Mouse (Mus musculus): ENCODE data around the gene Atp10a.

The Atp10a gene

DNA sequence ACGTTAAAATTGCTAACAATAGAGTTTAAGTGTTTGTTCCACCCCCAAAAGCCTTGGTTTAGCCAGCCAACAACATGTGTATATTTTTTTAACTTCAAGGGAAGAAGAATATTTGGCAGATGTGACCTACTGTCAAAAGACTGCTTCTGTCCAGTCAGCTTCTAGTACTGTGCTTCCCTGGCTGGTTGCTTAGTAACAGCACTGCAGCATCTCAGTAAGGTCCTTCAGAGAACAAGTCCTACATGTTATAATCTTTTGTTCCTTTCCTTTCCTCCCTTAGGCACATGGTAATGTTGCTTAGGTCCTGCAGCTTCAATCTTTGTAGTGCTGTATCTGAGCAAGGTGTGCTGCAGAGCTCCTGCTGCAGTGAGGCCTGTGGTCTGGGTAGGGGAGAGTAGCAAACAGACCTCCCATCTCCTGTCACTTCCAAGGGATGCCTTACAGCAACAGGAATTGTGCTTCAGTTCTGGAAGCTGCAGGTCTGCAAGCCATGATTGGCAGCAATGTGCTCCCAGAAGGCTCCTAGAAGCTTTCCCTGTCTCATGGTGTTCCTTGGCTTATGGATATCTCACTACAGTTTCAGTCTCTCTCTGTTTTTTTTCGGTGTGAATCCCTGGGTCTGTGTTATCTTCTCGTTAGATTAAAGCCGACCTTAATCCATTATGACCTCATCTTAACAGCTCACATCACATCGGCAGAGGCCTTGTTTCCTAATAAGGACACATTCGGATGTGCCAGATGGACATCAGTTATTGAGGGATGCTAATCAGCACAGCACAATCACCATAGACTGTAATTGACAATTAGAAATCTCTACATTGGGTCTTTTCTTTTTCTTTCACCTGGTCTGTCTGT is 34.3 kb downstream of the Atp10a start:
- no peak for DNase-seq (ENCODE audit: low spot score in 2 of 2)

DNA sequence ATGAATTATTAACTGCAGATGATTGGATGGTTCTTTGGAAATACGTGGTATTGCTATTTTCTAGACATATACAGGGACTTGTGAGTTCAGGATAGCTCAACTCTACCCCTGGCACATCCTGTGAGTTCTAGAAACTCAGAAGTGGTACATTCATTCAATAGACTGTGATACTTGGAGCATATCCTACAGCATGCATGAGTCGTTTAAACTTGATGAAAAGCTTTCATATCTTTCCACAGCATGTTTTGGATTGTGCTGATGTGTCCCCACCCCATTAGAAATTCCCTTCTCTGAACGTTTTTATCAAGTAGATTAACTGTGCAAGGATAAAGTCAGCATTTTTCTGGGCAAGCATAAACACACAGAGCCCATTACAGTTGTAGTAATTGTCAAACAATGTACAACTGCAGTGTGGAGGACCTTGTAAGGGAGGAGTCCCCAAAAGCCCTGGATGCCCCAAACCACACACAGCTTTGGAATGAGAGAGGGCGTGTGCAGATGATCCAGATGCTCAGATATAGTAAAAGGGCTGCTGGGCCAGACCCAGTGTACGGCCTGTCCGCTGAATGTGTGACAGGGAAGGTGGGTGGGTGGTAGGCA is 35.1 kb downstream of the Atp10a start:
- DNase-seq (ENCODE audit: low spot score in 2 of 2): no peak

DNA sequence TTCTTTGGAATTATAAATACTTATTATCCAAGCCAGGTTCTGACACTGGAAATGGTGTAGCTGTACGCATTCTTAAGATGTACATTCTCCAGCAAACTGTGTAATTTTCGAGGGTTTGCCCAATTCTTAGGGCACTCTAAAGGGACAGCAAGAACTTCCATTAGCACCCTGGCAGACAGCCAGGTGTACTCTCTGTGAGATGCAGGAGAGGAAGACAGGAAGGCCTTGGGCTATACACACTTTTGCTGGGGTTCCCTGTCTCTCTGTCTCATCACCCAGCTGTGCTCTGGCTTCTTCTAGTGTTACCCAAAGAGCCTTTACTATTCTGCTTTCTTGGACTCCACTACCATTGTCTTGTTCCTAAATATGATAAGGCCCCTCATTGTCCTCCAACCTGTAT is 36.7 kb downstream of the Atp10a start:
- no peak for DNase-seq (ENCODE audit: low spot score in 2 of 2)

DNA sequence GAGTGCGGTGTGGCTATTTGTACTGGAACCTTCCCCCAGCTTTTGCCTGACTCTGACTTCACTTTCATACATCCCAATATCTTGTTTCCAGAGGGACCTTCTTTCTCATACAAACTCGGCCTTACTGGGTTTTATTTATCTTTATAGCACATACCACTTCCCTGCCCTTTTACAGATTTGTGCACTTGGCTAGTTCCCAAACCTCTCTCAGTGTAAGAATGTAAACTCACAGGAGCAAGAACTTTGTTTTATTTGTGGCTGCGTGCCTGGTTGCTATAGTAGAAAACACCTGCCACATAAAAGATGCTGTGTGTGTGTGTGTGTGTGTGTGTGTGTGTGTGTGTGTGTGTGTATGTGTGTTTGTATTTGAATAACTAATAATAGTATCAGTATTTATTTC is 37.4 kb downstream of the Atp10a start:
- no peak for DNase-seq (ENCODE audit: low spot score in 2 of 2)

DNA sequence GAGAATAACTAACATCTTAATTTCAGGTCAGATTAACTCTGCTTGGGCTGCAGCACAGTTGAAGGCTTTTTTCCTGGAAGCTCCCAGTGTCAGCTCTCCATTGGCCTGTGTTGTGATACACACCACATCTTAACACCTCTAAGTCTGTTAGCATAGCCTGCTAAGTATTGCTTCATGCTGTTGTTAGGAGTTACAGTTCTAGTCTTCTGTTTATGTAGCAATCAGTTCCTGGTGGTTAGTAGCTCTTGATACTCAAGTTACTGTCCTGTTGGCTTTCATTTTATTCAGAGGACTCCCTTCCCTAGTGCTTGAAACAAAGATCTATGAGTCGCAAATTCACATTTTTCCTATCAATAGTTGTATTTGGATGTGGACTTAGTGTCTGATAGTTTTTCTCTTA is 39.7 kb downstream of the Atp10a start:
- DNase-seq (ENCODE audit: low spot score in 2 of 2): no peak

DNA sequence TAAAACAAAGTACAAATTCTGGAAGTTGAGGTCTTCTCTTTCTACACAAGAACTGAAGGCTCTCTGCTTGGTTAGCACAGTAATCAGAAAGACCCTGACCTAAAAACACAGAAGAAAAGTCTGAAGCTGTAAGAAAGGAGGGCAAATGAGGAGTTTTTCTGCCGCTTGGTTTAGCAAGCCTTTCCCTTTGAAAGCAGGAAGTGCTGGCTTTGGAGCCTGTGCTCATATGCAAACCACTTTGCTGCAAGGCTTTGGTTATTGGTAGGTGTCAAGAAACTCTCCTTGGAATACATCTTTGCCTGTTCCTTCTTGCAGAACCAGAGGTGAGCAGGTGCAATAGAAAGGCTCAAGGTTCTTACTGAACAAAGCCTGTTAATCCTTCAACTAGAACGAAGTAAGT is 41.1 kb downstream of the Atp10a start:
- no peak for DNase-seq (ENCODE audit: low spot score in 2 of 2)

DNA sequence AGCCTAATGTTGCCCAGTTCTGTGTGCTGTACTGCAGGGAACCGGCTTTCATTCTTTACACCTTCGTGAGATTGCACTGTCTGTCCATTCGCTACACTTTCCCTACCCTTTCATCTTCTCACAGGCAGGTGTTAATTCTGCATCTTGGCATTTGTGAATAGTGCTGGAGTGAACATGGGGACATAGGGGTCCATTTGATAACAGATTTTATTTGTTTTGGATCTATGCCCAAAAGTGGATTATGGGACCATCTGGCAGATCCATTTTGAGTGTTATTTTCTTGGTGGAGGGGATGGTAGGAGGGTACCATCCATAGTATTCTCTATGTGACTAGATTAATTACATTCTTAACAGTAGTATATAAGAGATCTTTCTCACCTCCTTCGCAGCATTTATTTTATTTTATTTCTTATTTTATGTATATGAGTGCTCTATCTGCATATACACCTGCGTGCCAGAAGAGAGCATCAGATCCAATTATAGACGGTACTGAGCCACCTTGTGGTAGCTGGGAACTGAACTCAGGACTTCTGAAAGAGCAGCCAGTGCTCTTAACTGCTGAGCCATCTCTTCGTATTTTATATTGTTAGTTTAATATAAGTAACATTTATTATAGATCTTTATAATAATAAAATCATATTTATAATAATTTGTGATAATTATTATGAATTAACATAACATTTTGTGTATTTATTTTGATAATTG is 42.9 kb downstream of the Atp10a start:
- DNase-seq (ENCODE audit: low spot score in 2 of 2): no peak

DNA sequence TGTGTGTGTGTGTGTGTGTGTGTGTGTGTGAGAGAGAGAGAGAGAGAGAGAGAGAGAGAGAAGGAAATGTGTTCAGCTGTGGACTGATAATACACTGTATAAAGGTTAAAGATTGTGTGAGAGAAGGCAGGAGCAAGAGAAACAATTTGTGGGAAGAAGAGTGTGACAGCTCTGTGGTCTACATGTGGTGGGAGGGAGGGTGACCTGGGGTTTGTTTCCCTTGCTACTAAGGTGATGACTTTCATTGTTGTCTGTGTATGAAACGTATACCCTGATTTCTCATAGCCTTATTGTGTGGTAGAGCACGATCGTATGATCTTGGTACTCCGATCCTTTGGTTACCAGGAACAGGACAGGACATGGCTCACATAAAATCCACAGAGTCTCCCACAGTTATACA is 45.3 kb downstream of the Atp10a start:
- no peak for DNase-seq (ENCODE audit: low spot score in 2 of 2)

DNA sequence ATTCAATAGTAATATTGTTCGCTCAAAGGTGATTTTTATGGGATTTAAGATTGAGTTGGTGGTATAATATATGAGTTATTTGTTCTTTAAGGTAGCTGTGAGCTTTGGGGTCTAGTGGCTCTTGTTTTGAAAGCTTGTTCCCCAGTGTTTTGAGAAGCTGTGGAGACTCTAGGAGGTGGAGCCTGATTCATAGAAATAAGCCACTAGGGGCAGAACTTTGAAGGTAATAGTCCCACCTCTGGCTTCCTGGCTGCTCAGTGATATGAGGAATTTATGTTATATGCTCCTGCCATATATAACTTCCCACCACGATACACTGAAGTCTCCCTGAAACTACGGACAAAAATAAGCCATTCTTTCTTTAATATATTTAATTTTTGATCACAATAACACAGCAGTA is 49.2 kb downstream of the Atp10a start:
- DNase-seq (ENCODE audit: low spot score in 2 of 2): no peak

DNA sequence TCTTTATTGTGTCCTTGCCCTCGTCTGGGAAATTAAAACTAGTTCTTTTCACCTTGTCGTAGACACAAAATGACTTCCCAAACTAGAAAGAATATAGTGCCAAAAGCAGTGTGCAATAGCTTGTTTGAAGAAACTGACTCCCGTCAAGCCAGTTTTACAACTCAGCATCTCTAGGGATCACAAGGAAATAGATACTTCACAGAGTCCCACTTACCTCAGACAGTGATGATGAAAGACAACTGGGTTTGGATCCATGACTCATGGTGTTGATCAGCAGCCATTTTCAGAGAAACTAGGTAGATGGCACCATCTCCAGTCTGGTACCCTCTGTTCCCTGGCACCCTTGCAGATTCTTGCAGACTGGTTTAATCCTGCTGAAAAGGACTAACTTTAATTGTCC is 53.3 kb downstream of the Atp10a start:
- no peak for DNase-seq (ENCODE audit: low spot score in 2 of 2)

DNA sequence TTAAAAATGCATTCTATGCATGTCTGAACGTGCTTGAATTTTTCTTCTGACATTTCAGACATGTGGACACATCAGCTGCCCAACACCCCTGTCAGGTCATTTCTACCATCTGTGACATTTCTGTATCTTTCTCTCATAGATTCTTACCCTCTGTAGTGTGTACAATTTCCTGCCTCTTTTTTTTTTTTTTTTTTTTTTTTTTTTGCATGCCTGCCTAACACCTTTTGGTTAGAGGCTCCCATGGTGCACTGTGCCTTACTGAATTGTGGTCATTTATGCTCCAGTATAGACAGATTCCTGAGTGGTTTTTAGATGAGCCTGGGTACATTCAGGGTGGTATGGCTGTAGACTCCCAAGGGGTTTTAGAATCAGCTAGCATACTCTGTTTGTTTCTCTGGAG is 54.3 kb downstream of the Atp10a start:
- DNase-seq (ENCODE audit: low spot score in 2 of 2): no peak

DNA sequence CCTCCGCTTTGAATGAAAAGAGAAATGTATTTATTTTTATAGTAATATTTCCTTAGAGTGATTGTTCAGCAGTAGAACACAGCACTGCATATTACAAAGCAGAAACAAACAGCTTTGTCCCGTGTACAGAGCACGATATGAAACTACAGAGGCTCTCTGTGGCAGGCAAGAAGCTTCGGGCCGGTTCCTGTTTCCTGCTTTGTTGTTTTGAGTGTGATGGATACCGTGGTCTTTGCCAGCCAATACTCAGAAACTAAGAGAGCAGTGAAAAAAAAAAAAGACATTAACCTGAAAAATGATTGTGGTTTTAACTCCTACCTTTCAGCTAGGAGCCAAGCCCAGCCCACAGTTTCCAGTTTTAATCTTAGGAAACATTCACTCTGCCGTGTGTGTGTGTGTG is 55.8 kb downstream of the Atp10a start:
- peak in 1 of 2 experiments; percentile 16 for DNase-seq (ENCODE audit: low spot score in 2 of 2)

DNA sequence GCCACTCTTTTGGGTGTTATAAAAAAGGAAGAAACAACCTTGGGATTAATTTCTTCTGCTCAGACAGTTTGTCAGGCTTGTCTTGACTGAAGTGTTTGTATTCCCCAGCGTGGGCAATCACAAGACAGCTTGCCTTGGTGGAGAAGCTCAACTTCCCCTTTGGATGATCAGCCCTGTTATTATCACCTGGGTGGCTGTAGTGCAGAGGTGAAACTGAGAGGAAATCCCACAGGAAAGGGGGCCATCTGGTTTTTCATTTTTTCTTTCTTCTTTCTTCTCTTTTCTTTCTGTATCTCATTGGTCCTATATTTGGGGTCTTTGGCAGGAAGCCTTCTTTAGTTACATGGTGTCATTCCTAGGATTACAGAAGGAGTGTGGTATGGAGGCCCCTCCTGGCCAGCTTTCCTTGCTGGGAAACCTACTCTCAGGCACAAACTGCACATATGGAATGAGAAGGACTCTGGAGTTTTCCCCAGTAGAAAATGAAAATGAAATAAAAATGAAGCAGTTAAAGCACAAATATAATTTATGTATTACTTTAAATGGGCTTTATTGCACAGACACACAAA is 59.7 kb downstream of the Atp10a start:
- DNase-seq (ENCODE audit: low spot score in 2 of 2): no peak

DNA sequence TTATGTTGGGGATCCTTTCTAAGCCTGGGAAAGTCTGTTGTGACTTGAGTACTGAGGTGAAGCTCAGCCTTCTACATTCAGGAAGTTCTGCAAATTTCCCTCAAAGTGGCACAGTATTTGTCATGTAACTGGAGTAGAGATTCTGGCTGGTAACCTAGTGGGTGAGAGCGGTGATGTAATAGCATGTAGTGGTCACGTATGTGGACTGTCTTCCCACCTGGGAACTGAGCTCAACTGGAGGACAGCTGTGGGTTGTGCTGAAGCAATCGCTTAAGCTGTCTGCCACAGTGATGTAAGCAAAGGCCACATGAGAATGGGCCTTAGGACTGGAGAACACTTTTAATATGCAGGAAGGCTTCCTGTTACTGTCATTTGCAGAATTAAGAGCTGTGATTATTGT is 60.7 kb downstream of the Atp10a start:
- DNase-seq (ENCODE audit: low spot score in 2 of 2): no peak

DNA sequence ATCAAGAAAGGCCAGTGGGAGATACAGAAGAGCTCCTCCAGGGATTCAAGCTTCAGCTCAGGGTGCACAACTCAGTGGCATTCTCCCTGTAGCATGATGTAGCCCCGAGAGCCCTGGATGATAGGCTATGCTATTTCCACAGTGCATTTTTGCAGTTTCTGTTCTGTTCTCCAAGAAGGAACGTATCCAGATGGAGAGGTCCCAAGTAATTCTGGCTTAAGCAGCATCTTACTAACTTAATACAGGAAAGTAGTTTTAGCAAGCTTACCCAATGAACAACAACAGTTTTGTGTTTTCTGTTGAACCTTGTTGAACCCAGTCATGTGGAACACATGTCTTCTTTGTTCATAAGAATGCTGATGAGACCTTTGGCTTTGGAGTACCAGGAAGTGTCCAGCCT is 62.6 kb downstream of the Atp10a start:
- DNase-seq (ENCODE audit: low spot score in 2 of 2): no peak

DNA sequence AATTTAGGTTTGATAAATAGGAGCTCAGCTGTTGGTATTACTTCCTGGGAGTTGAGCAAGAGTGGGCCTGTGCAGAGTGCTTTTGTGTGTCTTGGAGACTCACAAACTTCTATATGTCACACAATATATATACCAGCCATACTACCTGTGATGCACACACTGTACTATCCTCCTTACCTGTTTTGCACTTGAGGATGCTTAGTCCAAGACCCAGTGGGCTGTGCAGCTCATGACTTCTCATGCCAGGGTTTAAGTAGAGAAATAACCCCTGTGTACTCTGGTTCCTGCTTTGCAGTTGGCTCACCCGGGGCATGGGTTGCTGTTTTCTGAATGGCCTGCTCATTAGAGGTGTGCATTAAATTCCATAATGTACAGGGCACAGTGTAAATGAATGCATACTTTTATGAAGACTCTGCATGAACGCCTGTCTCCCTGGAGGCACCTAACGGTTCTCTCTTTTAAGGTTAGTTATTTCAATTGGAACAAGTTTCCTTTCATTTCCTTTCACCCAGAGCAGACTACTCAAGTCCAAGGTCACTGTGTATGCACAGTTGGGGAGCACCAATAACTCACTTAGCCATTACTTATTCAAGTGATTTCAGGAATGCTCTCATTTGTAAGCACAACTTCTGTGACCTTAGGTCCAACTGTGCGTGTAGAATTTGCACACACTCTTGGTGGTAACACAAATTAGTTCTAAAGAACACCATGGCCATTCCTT is 63.4 kb downstream of the Atp10a start:
- no peak for DNase-seq (ENCODE audit: low spot score in 2 of 2)

DNA sequence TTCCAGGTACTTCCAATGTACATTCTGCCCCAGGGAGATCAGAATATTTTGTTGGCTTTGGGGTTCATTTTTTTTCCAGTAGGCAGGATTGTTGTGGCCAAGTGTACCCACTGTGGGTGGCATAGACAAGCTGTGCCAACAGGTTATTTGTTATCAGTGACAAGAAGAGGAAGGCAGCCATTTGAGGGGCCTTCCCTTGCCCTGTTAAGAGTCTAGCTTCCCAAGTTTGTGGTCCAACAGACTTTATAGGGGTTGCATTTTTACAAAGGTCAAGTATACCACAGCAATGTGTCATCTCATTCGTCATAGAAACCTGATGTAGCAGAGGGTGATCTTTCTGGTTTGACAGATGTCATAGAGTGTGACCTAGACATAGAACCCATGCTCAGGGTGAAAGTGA is 66.3 kb downstream of the Atp10a start:
- DNase-seq (ENCODE audit: low spot score in 2 of 2): no peak

DNA sequence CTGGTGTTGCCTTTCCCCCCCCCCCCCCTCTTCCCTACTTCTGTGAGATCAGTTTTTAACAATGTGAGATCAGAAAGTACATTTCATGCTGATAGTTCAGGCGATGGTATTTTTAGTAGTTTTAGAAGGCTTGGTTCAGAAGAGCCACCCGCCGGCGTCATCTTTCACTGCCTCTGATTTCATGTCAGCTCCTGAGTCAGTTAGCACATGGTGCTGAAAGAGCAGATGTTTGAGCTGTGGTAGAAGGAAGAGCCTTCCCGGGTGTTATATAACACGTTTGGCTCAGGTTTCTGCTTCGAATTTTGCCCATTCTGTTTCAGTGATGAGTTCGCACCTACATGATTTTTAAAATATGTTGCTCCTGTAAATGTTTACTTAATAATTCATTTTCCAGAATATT is 74.2 kb downstream of the Atp10a start:
- no peak for DNase-seq (ENCODE audit: low spot score in 2 of 2)

DNA sequence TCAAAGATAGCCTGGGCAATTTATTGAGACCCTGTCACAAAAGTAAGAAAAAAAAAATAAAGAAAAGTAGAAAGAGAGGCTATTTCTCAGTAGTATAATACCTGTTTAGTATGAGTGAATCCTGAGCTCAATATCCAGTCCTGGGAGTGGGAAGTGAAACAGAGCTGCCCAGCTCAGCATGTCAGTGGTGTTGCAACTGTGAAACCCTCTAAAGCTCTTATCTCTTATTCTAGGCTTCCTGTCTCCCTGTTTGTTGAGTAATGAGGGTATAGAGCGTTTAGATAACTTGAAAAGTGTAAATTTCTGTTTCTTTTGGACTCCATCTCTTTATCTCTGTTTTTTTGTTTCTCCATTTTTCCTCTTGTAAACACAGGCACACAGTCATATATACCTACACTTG is 74.9 kb downstream of the Atp10a start:
- DNase-seq (ENCODE audit: low spot score in 2 of 2): no peak

DNA sequence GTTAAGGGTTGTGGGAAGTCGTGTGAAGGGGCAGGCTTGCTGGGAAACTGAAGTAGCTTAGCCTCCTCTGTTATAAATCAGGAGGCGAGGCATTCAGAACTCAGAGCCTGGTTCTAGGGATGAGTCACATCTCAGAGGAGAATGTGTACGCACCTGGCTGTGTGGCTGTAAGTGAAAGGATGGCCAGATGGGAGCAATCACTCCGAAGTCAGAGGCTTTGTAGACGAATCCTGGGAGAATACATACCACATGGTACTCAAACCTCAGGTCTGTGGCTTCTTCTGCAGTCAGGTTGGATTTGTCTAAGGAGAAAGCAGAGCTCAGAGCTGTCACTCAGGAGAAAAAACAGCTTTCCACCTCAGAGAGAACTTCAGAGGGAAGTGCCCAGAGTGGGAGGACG is 76.4 kb downstream of the Atp10a start:
- no peak for DNase-seq (ENCODE audit: low spot score in 2 of 2)

DNA sequence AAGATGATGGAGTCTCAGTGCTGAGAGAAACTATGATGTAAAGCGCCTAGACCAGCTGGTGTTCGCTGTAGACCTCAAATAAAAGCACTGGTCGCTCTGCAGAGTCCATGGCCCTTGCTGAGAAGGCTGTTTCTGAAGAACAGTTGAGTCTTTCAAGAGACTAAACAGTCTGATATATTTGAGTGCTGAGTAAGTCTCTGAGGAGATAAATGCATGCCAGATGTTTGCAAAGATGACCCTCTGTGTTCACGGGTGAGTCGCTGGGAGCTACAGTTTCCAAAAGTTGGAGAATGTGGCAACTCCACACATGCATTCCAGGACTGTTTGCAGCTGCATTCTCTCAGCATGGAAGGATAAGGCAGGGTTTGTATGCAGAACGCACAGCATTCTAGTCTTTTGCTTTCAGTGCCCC is 77.5 kb downstream of the Atp10a start:
- no peak for DNase-seq (ENCODE audit: low spot score in 2 of 2)

All from spleen, postnatal 10 days (tissue).